Mouse (Mus musculus) kidney, adult 2 months (tissue): ENCODE results near the gene Msi1.

Experiments
- CTCF ChIP-seq: fragments of 200-500 bp; conservative IDR thresholded peaks from 2 replicates; pipeline ENCODE4 v1.5.1; 2011; ENCODE audit warnings: low read depth, mild to moderate bottlenecking, control low read depth, low read length, moderate library complexity, mixed read lengths; ENCODE audit not compliant: insufficient read depth, insufficient read length
- POLR2A ChIP-seq: fragments of 200-500 bp; IDR thresholded peaks from one replicate; pipeline ENCODE4 v1.6.1; 2011; ENCODE audit warnings: low read depth, low read length, control low read depth

DNA sequence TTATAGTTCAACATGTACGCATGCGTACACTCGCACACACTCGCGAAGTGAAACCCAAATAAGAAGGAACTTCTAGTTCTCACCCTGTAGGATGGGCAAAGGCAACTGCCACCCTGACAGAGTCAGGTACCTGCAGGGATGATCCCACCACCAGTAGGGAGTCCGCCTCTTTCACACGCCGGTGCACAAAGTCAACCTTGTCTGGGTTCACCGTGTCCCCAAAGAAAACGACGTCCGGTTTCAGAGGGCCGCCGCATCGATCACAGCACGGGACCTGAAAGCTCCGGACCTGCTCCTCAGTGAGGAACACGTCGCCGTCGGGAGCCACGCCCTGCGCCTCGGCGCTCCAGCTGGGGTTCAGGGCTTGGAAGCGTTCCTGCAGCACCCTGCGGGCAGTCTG is 50.7 kb downstream of the Msi1 start:
- TF ChIP-seq POLR2A (no peak), CTCF (no peak)
